Mouse (Mus musculus) neural tube, embryonic 12.5 days (tissue): ENCODE data around the gene Olfr293. TPM values are rescaled to one million over a fixed set of nuclear protein-coding genes. Genes with fewer than 3 reads are reported as not detected.

ENCODE experiments used
- ATAC-seq: fragments of 200-750 bp; cut with Nextera tagmentation; 2 replicates; pipeline ENCODE4 v1.8.0; 2017; ENCODE audit warnings: low read depth, mild to moderate bottlenecking, moderate TSS enrichment, moderate library complexity; ENCODE audit not compliant: low FRiP score
- H3K27ac ChIP-seq: fragments of 300-500 bp; sonication (generic); 2 replicates; pipeline ENCODE4 v1.5.1; 2016
- H3K27me3 ChIP-seq: fragments of 300-500 bp; sonication (generic); replicated peaks from 2 replicates; pipeline ENCODE4 v1.6.1; 2016; ENCODE audit warnings: mild to moderate bottlenecking
- H3K36me3 ChIP-seq: fragments of 300-500 bp; sonication (generic); 2 replicates; pipeline ENCODE4 v1.6.1; 2016; ENCODE audit warnings: mild to moderate bottlenecking
- H3K4me1 ChIP-seq: fragments of 300-500 bp; sonication (generic); 2 replicates; pipeline ENCODE4 v1.6.1; 2016
- H3K4me2 ChIP-seq: fragments of 300-500 bp; sonication (generic); replicated peaks from 2 replicates; pipeline ENCODE4 v1.6.1; 2016; ENCODE audit warnings: mild to moderate bottlenecking
- H3K4me3 ChIP-seq: fragments of 300-500 bp; sonication (generic); 2 replicates; pipeline ENCODE4 v1.5.1; 2016
- H3K9ac ChIP-seq: fragments of 300-500 bp; sonication (generic); 2 replicates; pipeline ENCODE4 v1.6.1; 2016; ENCODE audit warnings: mild to moderate bottlenecking
- H3K9me3 ChIP-seq: fragments of 300-500 bp; sonication (generic); 2 replicates; pipeline ENCODE4 v1.6.1; 2016; ENCODE audit warnings: mild to moderate bottlenecking
- WGBS: fragments of 180-500 bp; shearing (Covaris S2); methylation state at CpG from one replicate; pipeline ENCODE4 v1.1.7; 2016; 5-methylcytosine and 5-hydroxymethylcytosine counted together
- polyA plus RNA-seq: library from polyadenylated mRNA; unstranded; fragments of >200 nt; fragmentation: Nextera tagmentation; extraction: Ambion mirVana; gene quantifications from 2 replicates; pipeline ENCODE4 v1.2.1, GENCODE M21; 2016

Gene Olfr293
- polyA plus RNA-seq = not detected in 2 replicates

- Histone ChIP-seq H3K36me3 (no peaks in the 10 kb centered on the region), H3K9ac (no peak within 1 kb of the TSS), H3K4me2 (no peak within 1 kb of the TSS), H3K27ac (no peak within 1 kb of the TSS), H3K4me3 (no peak within 1 kb of the TSS), H3K9me3 (no peaks in the 10 kb centered on the region), H3K27me3 (no peaks in the 10 kb centered on the region), H3K4me1 (no peaks in the 10 kb centered on the region)
- whole genome bisulfite sequencing = 96% methylated on average over 4 of the region's 4 CpGs
- no peak for ATAC-seq
Observed at GRCm38 (mm10) chr7:86648761-86649160, at the start of gene Olfr293. Gene Olfr293 (plus strand): TSS chr7:86649061.

- WGBS = 57% methylated on average over 2 of the region's 2 CpGs
- ATAC-seq = no peak
Observed at GRCm38 (mm10) chr7:86616543-86616942, 32.3 kb upstream of the Olfr293 start, which contains the start of gene Olfr294. Gene Olfr294 (minus strand): TSS chr7:86616643.

GRCm38 (mm10) chr7:86688030-86688429 is 39.2 kb downstream of the Olfr293 start, which contains the start of gene Olfr292:
Gene Olfr292 (plus strand): TSS chr7:86688330.
- H3K4me2 ChIP-seq = no peak within 1 kb of the TSS
- no peaks in the 10 kb centered on the region for H3K9me3 ChIP-seq
- no peaks in the 10 kb centered on the region for H3K36me3 ChIP-seq
- no peaks in the 10 kb centered on the region for H3K27me3 ChIP-seq
- H3K4me1 ChIP-seq = no peaks in the 10 kb centered on the region
- H3K27ac ChIP-seq = no peak within 1 kb of the TSS
- ATAC-seq = no peak
- H3K4me3 ChIP-seq = no peak within 1 kb of the TSS
- H3K9ac ChIP-seq = no peak within 1 kb of the TSS

More at GRCm38 (mm10) chr7:86616543-86616942, 32.3 kb upstream of the Olfr293 start, which contains the start of gene Olfr294:
- Histone ChIP-seq H3K4me3 (no peak within 1 kb of the TSS), H3K4me1 (no peaks in the 10 kb centered on the region), H3K4me2 (no peak within 1 kb of the TSS), H3K9ac (no peak within 1 kb of the TSS), H3K27me3 (no peaks in the 10 kb centered on the region), H3K27ac (no peak within 1 kb of the TSS), H3K9me3 (no peaks in the 10 kb centered on the region), H3K36me3 (no peaks in the 10 kb centered on the region)

Other genes with a start within 250 kb of the Olfr293 start
- not detected in 2 replicates for gene Olfr301, start 245.2 kb upstream of the Olfr293 start, polyA plus RNA-seq
- gene Olfr299, start 189.1 kb upstream of the Olfr293 start, polyA plus RNA-seq = not detected in 2 replicates
- gene Olfr298, start 156.6 kb upstream of the Olfr293 start, polyA plus RNA-seq = not detected in 2 replicates
- gene Olfr297, start 129.1 kb upstream of the Olfr293 start, polyA plus RNA-seq = not detected in 2 replicates
- not detected in 2 replicates for gene Olfr295, start 65.2 kb upstream of the Olfr293 start, polyA plus RNA-seq
- gene Olfr294, start 32.4 kb upstream of the Olfr293 start, polyA plus RNA-seq = not detected in 2 replicates
- gene Olfr292, start 39.3 kb downstream of the Olfr293 start, polyA plus RNA-seq = not detected in 2 replicates
- gene Folh1, start 126.9 kb downstream of the Olfr293 start, polyA plus RNA-seq = 0.43 and 0.53 TPM in 2 replicates
- not detected in 2 replicates for gene Vmn2r77, start 146.0 kb downstream of the Olfr293 start, polyA plus RNA-seq